Mouse (Mus musculus) embryo, embryonic 11 days (tissue): ENCODE results near the gene S1pr5.
"Not testable (repeated sequence)": the region's sequence is repeated elsewhere in the genome, so short reads cannot be mapped to it uniquely, and the experiment has no call there.

Source experiments
- DNase-seq: peaks from one replicate; pipeline ENCODE4 v3.0.0-alpha.2; 2015

The S1pr5 gene

DNA sequence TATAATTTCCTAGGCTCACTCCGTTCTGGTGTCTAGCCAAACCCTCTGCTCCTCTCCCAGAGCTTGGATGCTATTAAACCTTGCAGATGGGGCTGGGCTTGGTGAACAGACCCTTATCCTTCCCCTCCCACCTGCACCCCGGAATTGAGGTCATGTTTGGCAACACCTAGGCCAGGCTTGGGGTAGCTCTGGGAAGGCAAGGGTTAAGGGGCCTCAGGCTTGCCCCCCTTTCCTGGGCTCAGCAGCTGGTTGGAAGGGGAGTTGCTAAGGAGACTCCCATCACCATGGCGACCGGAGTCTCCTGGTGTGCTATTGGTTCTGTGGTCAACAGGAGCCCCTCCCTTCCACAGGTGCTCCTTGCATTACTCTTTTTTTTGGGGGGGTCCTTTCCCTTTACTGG lies 50.3 kb downstream of the S1pr5 start:
- DNase-seq: peak; percentile 82

DNA sequence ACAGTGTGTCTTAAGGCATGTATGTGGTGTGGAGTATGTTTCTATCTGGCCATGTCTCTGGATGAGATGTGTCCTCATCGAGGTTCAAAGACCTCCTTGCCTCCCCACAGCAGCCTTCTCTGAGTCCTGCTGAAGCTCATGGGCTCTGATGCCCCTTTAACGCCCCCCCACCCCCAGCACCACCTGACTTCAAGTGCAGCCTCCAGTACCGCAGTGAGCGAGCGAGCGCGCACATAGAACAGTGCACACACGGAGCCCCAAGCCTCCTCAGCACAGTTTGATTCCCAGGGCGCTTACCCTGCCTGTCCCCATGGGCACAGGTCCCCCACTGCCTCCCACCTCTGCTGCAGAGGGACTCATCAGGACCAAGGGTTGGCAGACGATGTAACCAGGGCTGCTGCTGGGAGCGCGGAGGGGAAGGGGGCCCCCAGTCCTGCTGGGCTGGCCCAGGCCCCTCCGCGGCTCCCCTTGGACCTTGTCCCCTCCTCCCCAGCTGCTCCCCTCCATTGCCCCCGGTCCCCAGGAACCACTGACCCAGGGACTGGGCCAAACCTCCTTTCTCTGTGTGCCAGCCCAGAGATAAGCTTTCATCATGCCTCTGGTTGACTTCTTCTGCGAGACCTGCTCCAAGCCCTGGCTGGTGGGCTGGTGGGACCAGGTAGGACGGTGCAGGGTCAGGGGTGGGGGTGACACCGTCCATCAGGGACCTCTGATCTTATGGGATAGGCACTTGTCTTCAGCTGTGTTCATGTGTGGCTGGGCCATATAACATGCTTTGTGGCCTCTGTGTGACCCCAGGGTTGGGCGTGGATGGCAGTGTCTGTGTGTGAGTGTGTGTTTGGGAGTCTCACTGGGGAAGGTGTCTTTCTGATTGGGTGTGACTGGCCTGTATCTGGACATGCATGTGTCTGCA lies 51.5 kb downstream of the S1pr5 start:
- DNase-seq: peak; percentile 32

DNA sequence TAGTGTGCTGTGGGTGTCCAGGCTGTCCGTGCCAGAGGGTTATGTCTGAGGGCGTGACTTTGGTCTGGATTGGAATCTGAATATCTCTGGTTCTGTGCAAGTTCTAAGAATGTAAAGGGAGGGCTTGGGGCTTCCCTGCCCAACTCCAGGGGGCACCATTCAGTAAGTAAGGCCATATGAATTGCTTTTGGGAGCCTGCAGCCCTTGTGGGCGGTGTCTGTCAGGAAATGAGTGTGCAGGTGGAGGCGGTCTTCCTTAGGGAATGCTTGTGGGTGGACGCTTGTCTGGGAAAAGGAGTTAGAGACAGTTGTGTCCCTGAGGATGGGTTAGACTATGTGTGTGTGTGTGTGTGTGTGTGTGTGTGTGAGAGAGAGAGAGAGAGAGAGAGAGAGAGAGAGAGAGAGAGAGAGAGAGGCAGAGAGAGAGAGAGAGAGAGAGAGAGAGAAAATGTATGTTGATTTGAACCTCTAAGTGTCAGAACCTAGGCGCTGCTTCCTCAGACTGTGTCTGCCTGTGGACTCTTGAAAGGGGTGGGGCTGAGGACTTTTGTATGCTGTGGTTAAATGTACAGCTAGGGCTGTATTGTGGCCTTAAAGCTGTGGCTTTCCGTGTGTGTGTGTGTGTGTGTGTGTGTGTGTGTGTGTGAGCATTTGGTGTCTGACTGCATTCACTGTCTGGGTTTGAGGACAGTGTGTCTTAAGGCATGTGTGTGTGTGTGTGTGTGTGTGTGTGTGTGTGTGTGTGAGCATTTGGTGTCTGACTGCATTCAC lies 52.3 kb downstream of the S1pr5 start:
- DNase-seq: not testable (repeated sequence)

DNA sequence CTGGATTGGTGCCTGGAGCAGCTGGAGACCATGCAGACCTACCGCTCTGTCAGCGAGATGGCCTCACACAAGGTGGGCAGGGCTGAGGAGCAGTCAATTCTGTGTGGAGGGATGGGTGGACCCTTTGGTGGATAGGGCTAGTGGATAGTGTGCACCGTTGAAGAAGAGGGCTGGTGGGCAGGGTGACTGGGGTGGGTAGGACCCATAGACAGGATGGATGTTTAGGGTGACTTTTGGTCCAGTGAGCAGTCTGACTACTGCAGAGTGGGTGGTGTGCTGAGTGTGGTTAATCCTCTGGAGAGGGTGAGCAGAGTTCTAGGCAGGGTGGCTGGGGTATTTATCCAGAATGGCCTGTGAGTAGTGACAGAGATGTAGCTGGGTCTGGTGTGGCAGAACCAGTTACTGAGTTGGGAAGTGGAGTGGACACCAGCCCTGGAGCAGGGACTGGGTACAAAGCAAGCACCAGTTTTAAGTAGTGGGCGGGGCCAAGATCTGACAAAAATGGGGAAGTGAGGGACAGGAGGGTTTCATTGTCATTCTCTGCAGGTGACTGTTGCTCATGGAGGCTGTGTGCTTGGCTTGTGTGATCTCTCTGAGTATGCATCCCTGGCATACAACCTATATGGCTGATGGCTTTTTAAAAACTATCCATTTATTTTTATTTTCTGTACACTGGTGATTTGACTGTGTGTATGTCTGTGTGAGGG lies 53.3 kb downstream of the S1pr5 start:
- DNase-seq: no peak

DNA sequence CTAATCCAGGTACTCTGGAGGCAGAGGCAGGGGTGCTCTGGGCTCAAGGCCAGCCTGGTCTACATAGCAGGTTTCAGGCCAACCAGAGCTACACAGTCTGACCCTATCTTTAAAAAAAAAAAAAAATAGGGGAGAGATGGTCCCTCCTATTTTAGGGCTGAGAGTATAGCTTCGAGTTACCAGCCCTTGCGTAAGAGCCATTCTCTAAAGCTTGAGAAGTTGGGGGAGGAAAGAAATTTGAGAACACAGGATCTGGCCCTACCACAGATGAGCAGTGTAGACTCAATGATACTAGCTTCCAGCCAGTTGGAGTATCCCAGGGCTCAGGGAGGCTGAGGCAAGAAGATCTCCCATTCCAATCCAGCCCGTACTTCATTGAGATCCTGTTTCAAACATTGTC lies 54.5 kb downstream of the S1pr5 start:
- DNase-seq: no peak
